Mouse (Mus musculus) hindbrain, embryonic 10.5 days (tissue): Measurements from ENCODE around the gene Eln. TPM values are rescaled to one million over a fixed set of nuclear protein-coding genes. Genes with fewer than 3 reads are reported as not detected.
A peak's percentile ranks its signal among the peaks of the same experiment; 100 is the strongest.

Experiments used
- DNase-seq: peaks from one replicate; pipeline ENCODE4 v3.0.0-alpha.2; 2017; ENCODE audit warnings: low spot score
- H3K27ac ChIP-seq: fragments of 300-500 bp; sonication (generic); 2 replicates; pipeline ENCODE4 v1.5.1; 2016; ENCODE audit warnings: mild to moderate bottlenecking, moderate library complexity
- H3K27me3 ChIP-seq: fragments of 300-500 bp; sonication (generic); 2 replicates; pipeline ENCODE4 v1.6.1; 2016; ENCODE audit warnings: mild to moderate bottlenecking; ENCODE audit not compliant: poor library complexity, insufficient read depth, severe bottlenecking
- H3K36me3 ChIP-seq: fragments of 300-500 bp; sonication (generic); 2 replicates; pipeline ENCODE4 v1.6.1; 2016; ENCODE audit warnings: mild to moderate bottlenecking, moderate library complexity
- H3K4me1 ChIP-seq: fragments of 300-500 bp; sonication (generic); replicated peaks from 2 replicates; pipeline ENCODE4 v1.6.1; 2016; ENCODE audit warnings: mild to moderate bottlenecking
- H3K4me3 ChIP-seq: fragments of 300-500 bp; sonication (generic); 2 replicates; pipeline ENCODE4 v1.5.1; 2016; ENCODE audit warnings: mild to moderate bottlenecking, moderate library complexity
- H3K9me3 ChIP-seq: fragments of 300-500 bp; sonication (generic); 2 replicates; pipeline ENCODE4 v1.6.1; 2016; ENCODE audit warnings: mild to moderate bottlenecking, moderate library complexity
- WGBS: fragments of 180-500 bp; shearing (Covaris S2); methylation state at CpG from one replicate; pipeline ENCODE4 v1.1.7; 2016; 5-methylcytosine and 5-hydroxymethylcytosine counted together
- polyA plus RNA-seq: library from polyadenylated mRNA; unstranded; fragments of >200 nt; fragmentation: Nextera tagmentation; extraction: Ambion mirVana; gene quantifications from 2 replicates; pipeline ENCODE4 v1.2.1, GENCODE M21; 2016

Eln gene
- polyA plus RNA-seq, 1 experiment from 2014 or later, result 2.3 TPM

DNA sequence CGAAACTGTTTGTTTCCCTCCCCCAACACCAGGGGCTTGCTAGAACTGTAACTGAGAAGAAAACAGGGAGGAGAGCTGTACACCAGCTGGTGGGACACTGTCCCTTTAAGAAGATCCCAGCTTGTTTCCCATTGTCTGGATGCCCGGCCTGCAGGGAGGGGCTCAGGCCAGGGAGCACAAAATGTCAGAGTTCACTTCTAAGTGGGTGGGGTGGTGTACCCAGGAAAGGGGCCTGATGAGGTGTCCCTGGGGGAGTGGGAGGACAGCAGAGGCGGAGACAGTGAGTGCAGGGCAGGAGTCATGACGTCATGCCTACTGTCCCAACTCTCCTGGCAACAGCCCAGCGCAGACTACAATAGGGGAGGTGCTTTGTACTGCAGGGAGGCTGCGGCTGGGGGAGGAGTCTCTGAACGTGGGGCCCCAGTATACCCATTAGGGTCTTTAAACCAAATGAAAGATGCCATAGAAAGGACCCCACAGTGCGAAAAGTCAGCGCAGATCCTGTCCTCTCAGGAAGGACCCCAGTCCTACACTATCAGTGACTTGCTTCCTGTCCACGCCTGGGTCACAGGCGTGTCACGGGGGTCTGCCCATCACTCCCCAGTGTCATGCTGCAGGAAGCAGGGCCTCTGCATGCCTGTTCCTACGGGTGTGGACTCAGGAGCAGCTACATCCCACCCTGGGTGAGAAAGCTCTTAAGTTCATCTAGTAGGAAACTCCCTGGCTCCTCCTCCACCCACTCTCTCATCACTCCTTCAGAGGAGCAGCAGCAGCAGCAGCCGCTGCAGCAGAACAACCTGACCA lies 71.0 kb downstream of the Eln start:
- no peaks in the 10 kb centered on the region for H3K27me3 ChIP-seq
- WGBS, result 2% methylated on average over 14 of the region's 14 CpGs
- peaks cover 69% of the 10 kb centered on the region for H3K4me1 ChIP-seq
- DNase-seq, result peak; percentile 88
- peak overlapping the region; percentile 46 for H3K4me3 ChIP-seq
- H3K27ac ChIP-seq, result peak overlapping the region; percentile 92
- no peaks in the 10 kb centered on the region for H3K9me3 ChIP-seq
- peaks cover 40% of the 10 kb centered on the region for H3K36me3 ChIP-seq

GRCm38 (mm10) chr5:134674977-134675376 lies 72.1 kb downstream of the Eln start:
- Histone ChIP-seq H3K36me3 (peaks cover 40% of the 10 kb centered on the region), H3K27me3 (no peaks in the 10 kb centered on the region), H3K27ac (peak overlapping the region; percentile 92), H3K4me3 (peak overlapping the region; percentile 46; the same call in 1 of the 2 replicates), H3K4me1 (peaks cover 62% of the 10 kb centered on the region), H3K9me3 (no peaks in the 10 kb centered on the region)
- no peak for DNase-seq
- 82% methylated on average over 5 of the region's 5 CpGs for WGBS

DNA sequence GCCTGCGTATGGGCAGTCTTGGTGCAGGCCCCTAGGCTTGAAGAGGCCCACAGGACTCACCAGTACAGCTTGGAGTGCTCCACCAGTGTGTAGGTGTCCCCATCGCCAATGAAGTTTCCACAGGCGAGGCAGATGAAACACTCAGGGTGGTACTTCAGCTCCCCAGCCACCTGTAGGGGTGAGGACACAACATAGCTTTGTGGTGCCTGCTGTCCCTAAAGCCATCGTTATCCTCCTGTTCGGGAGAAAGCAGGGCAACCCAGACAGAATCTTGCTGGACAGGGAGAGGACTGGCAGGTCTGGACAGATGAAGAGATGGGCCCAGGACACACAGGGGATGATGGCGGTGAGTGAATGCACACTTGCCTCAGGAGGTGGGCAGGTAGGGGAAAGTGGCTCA lies 74.5 kb downstream of the Eln start:
- H3K36me3 ChIP-seq, result peaks cover 53% of the 10 kb centered on the region
- peaks cover 54% of the 10 kb centered on the region for H3K4me1 ChIP-seq
- WGBS, result 92% methylated on average over 6 of the region's 6 CpGs

DNA sequence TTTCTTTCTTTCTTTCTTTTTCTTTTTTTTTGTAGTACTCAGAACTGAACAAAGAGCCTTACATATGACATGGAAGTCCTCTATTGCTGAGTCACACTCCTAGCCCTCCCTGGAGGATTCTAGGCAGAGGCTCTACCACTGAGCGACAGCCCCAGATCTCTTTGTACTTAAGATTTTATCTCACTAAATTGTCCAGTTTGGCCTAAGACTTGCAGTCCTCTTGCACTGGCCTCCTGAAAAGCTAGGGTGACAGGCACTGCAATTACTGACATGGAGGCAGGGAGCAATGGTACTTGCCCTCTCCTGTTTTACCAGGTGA lies 75.0 kb downstream of the Eln start:
- Histone ChIP-seq H3K4me1 (peaks cover 50% of the 10 kb centered on the region), H3K4me3 (no peak overlapping the region), H3K9me3 (no peaks in the 10 kb centered on the region), H3K36me3 (peaks cover 56% of the 10 kb centered on the region), H3K27ac (peak overlapping the region; percentile 79), H3K27me3 (no peaks in the 10 kb centered on the region)
- 85% methylated on average over 1 of the region's 1 CpGs for WGBS
- DNase-seq, result no peak

More for the DNA sequence above, 74.5 kb downstream of the Eln start:
- Histone ChIP-seq H3K9me3 (no peaks in the 10 kb centered on the region), H3K4me3 (no peak overlapping the region), H3K27me3 (no peaks in the 10 kb centered on the region), H3K27ac (peak overlapping the region; percentile 79; the same call in 1 of the 2 replicates)
- no peak for DNase-seq

GRCm38 (mm10) chr5:134671335-134672197 lies 75.6 kb downstream of the Eln start:
- Histone ChIP-seq H3K27me3 (no peaks in the 10 kb centered on the region), H3K9me3 (no peaks in the 10 kb centered on the region), H3K4me3 (no peak overlapping the region), H3K4me1 (peaks cover 44% of the 10 kb centered on the region), H3K27ac (peak overlapping the region; percentile 79), H3K36me3 (peaks cover 59% of the 10 kb centered on the region)
- no peak for DNase-seq
- WGBS, result 73% methylated on average over 17 of the region's 17 CpGs

GRCm38 (mm10) chr5:134669001-134669708 lies 78.0 kb downstream of the Eln start:
- WGBS, result 76% methylated on average over 20 of the region's 20 CpGs
- no peaks in the 10 kb centered on the region for H3K27me3 ChIP-seq
- no peaks in the 10 kb centered on the region for H3K9me3 ChIP-seq
- no peak for DNase-seq
- no peak overlapping the region for H3K4me3 ChIP-seq
- H3K4me1 ChIP-seq, result peaks cover 23% of the 10 kb centered on the region
- H3K36me3 ChIP-seq, result peaks cover 84% of the 10 kb centered on the region
- H3K27ac ChIP-seq, result 0 out of 2 replicates have a peak overlapping the region, but pooled peaks have one; percentile 16

GRCm38 (mm10) chr5:134668495-134668894 lies 78.6 kb downstream of the Eln start:
- 31% methylated on average over 8 of the region's 8 CpGs for WGBS
- DNase-seq, result peak; percentile 54
- Histone ChIP-seq H3K27me3 (no peaks in the 10 kb centered on the region), H3K9me3 (no peaks in the 10 kb centered on the region), H3K27ac (0 out of 2 replicates have a peak overlapping the region, but pooled peaks have one; percentile 16), H3K4me3 (no peak overlapping the region), H3K4me1 (peaks cover 23% of the 10 kb centered on the region), H3K36me3 (peaks cover 90% of the 10 kb centered on the region)

GRCm38 (mm10) chr5:134656708-134657107 lies 90.4 kb downstream of the Eln start:
- Histone ChIP-seq H3K4me1 (peaks cover 12% of the 10 kb centered on the region), H3K27me3 (no peaks in the 10 kb centered on the region), H3K9me3 (no peaks in the 10 kb centered on the region), H3K36me3 (peaks cover 53% of the 10 kb centered on the region), H3K4me3 (no peak overlapping the region), H3K27ac (peak overlapping the region; percentile 66)
- 75% methylated on average over 4 of the region's 4 CpGs for WGBS
- DNase-seq, result no peak

Other genes with a start within 250 kb of the Eln start
- gene Clip2, start 194.9 kb downstream of the Eln start, polyA plus RNA-seq, result 6.0 and 8.1 TPM in 2 replicates
- gene Syna, start 187.2 kb downstream of the Eln start, polyA plus RNA-seq, result 0.09 and 0.12 TPM in 2 replicates
- 366 and 403 TPM in 2 replicates for gene Rfc2, start 166.0 kb downstream of the Eln start, polyA plus RNA-seq
- 4.3 and 4.7 TPM in 2 replicates for gene Lat2, start 132.3 kb downstream of the Eln start, polyA plus RNA-seq
- 502 and 539 TPM in 2 replicates for gene Eif4h, start 107.8 kb downstream of the Eln start, polyA plus RNA-seq
- gene Limk1, start 58.7 kb downstream of the Eln start, polyA plus RNA-seq, result 8.6 and 16.3 TPM in 2 replicates
- gene Tmem270, start 159.4 kb upstream of the Eln start, polyA plus RNA-seq, result not detected in 2 replicates
- 2.8 and 3.9 TPM in 2 replicates for gene Cldn13, start 168.2 kb upstream of the Eln start, polyA plus RNA-seq
- gene Mettl27, start 185.0 kb upstream of the Eln start, polyA plus RNA-seq, result 12.0 and 12.6 TPM in 2 replicates
- 9.9 and 11.0 TPM in 2 replicates for gene Cldn4, start 199.6 kb upstream of the Eln start, polyA plus RNA-seq
- gene Cldn3, start 238.9 kb upstream of the Eln start, polyA plus RNA-seq, result 7.9 and 16.3 TPM in 2 replicates